Mouse (Mus musculus) forebrain, embryonic 14.5 days (tissue): ENCODE measurements around the gene Klhl13. TPM values are rescaled to one million over a fixed set of nuclear protein-coding genes. Genes with fewer than 3 reads are reported as not detected.

Experiments used
- ATAC-seq: fragments of 200-750 bp; cut with Nextera tagmentation; 2 replicates; pipeline ENCODE4 v1.8.0; 2017; ENCODE audit warnings: mild to moderate bottlenecking, moderate library complexity
- DNase-seq: peaks from one replicate; pipeline ENCODE4 v3.0.0-alpha.2; 2015; ENCODE audit warnings: low spot score
- H3K27ac ChIP-seq: fragments of 300-500 bp; sonication (generic); 2 replicates; pipeline ENCODE4 v1.5.1; 2014; ENCODE audit warnings: low read depth, mild to moderate bottlenecking, control low read depth, low read length, moderate library complexity
- H3K27me3 ChIP-seq: fragments of 300-500 bp; sonication (generic); replicated peaks from 2 replicates; pipeline ENCODE4 v1.6.1; 2014; ENCODE audit warnings: low read length, control low read depth, mixed read lengths; ENCODE audit not compliant: control insufficient read depth, insufficient read depth
- H3K36me3 ChIP-seq: fragments of 300-500 bp; sonication (generic); 2 replicates; pipeline ENCODE4 v1.6.1; 2014; ENCODE audit warnings: low read length, control low read depth; ENCODE audit not compliant: control insufficient read depth, insufficient read depth
- H3K4me1 ChIP-seq: fragments of 300-500 bp; sonication (generic); 2 replicates; pipeline ENCODE4 v1.6.1; 2014; ENCODE audit warnings: antibody characterized with exemption, low read length, control low read depth; ENCODE audit not compliant: control insufficient read depth, insufficient read depth
- H3K4me2 ChIP-seq: fragments of 300-500 bp; sonication (generic); 2 replicates; pipeline ENCODE4 v1.6.1; 2014; ENCODE audit warnings: mild to moderate bottlenecking, control low read depth, low read length
- H3K4me3 ChIP-seq: fragments of 300-500 bp; sonication (generic); 2 replicates; pipeline ENCODE4 v1.5.1; 2014; ENCODE audit warnings: low read depth, low read length, control low read depth
- H3K9ac ChIP-seq: fragments of 300-500 bp; sonication (generic); 2 replicates; pipeline ENCODE4 v1.6.1; 2014; ENCODE audit warnings: mild to moderate bottlenecking, low read length, control low read depth, moderate library complexity
- H3K9me3 ChIP-seq: fragments of 300-500 bp; sonication (generic); replicated peaks from 2 replicates; pipeline ENCODE4 v1.6.1; 2016; ENCODE audit warnings: low read length, control low read depth, mixed read lengths; ENCODE audit not compliant: control insufficient read depth
- WGBS: fragments of 180-500 bp; shearing (Covaris S2); extraction: QIAGEN DNeasy Blood & Tissue Kit; methylation state at CpG from one replicate; pipeline ENCODE4 v1.1.7; 2014; 5-methylcytosine and 5-hydroxymethylcytosine counted together
- polyA plus RNA-seq: library from polyadenylated mRNA; unstranded; fragments of >200 nt; fragmentation: Nextera tagmentation; extraction: Ambion mirVana; gene quantifications from 2 replicates; pipeline ENCODE4 v1.2.1, GENCODE M21; 2014

Gene Klhl13
- polyA plus RNA-seq, 1 experiment from 2014 or later = 118 TPM

DNA sequence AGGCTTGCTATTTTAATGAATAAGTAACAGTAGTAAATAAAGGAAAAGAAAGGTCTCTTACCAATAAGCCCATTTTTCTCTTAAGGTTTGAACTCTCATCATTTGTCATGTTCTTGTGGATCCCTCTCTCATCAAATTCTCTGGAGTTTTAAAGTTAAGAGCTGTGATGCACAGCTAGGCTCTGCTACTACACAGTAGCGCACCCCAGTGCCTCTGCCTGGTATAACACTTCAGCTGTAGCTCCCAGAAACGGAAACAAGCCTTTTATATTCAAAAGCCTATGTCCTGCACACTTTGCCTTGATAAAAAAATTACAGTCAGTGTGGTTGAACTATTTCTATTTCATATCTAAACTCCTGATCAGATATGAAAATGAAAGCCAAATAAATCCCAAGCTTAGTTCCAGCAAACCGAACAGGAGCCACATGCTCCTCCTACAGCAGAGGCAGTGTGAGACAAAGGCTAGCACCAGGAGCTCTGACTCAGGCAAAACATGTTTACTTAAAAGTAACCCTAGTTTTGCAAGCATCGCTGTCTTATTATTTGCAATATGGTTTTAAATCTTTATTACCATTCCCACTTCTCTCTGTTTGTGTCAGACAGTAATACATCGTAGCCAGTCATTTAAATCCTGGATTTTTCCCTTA lies 68.8 kb downstream of the Klhl13 start:
- ATAC-seq = peak; percentile 85
- Histone ChIP-seq H3K36me3 (no peaks in the 10 kb centered on the region), H3K9ac (no peak overlapping the region), H3K27ac (0 out of 2 replicates have a peak overlapping the region, but pooled peaks have one; percentile 9), H3K4me1 (no peaks in the 10 kb centered on the region), H3K27me3 (no peaks in the 10 kb centered on the region), H3K4me3 (no peak overlapping the region), H3K4me2 (0 out of 2 replicates have a peak overlapping the region, but pooled peaks have one; percentile 7), H3K9me3 (no peaks in the 10 kb centered on the region)
- 29% methylated on average over 5 of the region's 5 CpGs for WGBS
- peak; percentile 76 for DNase-seq

DNA sequence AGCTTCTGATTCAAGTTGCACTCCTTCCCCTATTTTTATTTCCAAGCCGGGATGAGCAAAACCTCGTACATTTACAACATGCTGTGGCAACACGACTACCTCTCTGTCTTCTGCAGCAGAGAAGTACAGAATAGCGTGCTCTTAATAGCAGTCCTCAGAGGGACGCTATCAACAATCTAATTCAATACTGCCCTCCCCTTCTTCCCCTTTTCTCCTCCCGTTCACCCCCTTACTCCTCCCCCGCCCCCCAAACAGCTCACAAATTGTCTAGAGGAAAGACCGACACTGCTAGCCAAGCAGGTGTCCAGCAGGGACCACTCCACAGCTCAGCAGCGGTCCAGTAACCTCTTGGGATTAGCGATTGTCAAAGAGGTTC lies 79.5 kb downstream of the Klhl13 start:
- H3K9me3 ChIP-seq = no peaks in the 10 kb centered on the region
- DNase-seq = peak; percentile 25
- peak overlapping the region; percentile 52 for H3K9ac ChIP-seq
- H3K36me3 ChIP-seq = no peaks in the 10 kb centered on the region
- 18% methylated on average over 10 of the region's 10 CpGs for WGBS
- H3K4me3 ChIP-seq = peak overlapping the region; percentile 21; the same call in 1 of the 2 replicates
- H3K4me2 ChIP-seq = peak overlapping the region; percentile 48
- H3K4me1 ChIP-seq = no peaks in the 10 kb centered on the region
- ATAC-seq = peak; percentile 71
- H3K27ac ChIP-seq = peak overlapping the region; percentile 68
- H3K27me3 ChIP-seq = no peaks in the 10 kb centered on the region

DNA sequence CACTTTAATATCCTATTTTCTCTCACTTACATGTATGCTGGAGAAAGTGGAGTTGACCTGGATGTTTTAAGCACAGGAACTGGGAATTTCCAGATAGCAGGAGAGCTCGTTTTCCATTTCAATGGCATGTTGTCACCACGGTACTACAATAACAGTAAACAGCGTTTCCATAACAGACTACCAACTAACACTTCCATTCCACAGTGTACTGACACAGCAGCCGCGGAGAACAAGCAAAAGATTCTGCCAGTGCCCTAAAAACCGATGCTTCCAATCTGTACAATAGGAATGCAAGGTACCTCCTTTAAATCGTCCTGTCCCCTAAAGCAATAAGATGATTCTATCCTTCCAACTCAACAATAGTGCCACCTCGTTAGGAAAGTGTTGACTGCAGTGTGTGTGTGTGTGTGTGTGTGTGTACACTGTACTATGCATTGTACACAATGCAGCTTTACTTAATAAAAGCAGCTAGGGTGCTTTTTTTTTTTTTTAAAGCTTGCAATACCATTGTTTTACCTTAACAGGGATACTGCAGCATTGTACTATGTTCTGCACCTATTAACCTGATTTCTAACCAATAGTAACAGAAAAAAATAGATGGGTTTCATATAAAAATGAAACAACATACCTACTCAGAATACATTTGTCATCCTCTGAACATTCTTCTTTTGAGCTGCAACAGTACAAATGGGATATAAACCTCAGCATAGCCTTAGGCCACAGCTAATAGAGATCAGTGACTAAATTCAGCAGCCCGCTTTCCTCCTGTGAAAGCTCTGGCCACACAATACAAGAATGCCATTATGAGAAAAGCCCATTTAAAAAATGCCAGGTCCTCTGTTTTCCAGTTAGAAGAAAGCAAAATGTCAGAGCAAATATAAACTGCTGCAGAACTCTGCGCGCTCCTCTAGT lies 80.1 kb downstream of the Klhl13 start:
- WGBS = 41% methylated on average over 11 of the region's 11 CpGs
- ATAC-seq (peak; percentile 63), DNase-seq (peak; percentile 9)
- Histone ChIP-seq H3K4me1 (no peaks in the 10 kb centered on the region), H3K36me3 (no peaks in the 10 kb centered on the region), H3K4me3 (peak overlapping the region; percentile 21), H3K27ac (peak overlapping the region; percentile 68), H3K4me2 (peak overlapping the region; percentile 48), H3K9ac (peak overlapping the region; percentile 52), H3K9me3 (no peaks in the 10 kb centered on the region), H3K27me3 (no peaks in the 10 kb centered on the region)

DNA sequence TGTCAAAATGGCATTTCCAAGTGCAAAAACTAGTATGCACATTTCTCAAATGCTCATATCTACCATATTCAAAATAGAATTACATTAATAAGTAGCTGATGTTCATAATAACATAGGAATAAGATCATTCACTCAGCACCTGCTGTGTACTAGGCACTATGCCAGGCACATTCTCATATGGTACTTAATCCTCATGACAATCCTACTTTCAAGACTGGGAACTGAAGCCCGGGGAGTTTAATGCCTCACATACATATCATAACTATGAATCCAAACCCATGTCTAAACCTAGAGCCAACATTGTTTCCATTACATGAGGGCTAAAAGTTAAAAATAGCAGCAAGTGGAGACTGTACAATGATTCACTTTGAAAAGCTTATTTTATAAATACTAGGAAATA lies 97.3 kb downstream of the Klhl13 start:
- Histone ChIP-seq H3K4me2 (no peak overlapping the region), H3K4me1 (no peaks in the 10 kb centered on the region), H3K9me3 (no peaks in the 10 kb centered on the region), H3K27ac (no peak overlapping the region), H3K36me3 (no peaks in the 10 kb centered on the region), H3K9ac (no peak overlapping the region), H3K27me3 (no peaks in the 10 kb centered on the region), H3K4me3 (no peak overlapping the region)
- WGBS = 56% methylated on average over 1 of the region's 1 CpGs
- ATAC-seq (no peak), DNase-seq (peak; percentile 14)

DNA sequence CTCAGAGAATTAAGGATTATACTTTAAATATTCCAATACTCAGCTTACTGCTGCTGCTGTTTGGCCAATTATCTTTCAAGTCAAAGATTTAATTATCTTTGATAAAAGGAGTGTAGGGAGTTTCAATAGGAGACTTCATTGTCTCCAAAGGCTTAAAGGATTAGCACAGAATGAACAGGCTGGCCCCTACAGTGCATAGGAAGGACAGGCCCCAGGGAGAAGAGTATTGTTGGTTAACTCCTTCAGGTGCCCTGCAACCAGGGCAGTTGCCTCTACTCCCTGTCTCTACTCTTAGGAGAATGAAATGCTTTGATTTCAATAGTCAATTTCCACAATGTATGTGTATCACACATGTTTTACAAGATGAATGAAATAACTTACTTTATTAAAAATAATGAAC lies 116.1 kb downstream of the Klhl13 start:
- ATAC-seq = no peak
- no peak overlapping the region for H3K27ac ChIP-seq
- no peaks in the 10 kb centered on the region for H3K9me3 ChIP-seq
- no peaks in the 10 kb centered on the region for H3K27me3 ChIP-seq
- no peak for DNase-seq
- no peaks in the 10 kb centered on the region for H3K36me3 ChIP-seq
- H3K9ac ChIP-seq = no peak overlapping the region
- H3K4me2 ChIP-seq = no peak overlapping the region
- H3K4me1 ChIP-seq = no peaks in the 10 kb centered on the region
- H3K4me3 ChIP-seq = no peak overlapping the region
